Mouse (Mus musculus): ENCODE data around the gene Mettl14. TPM values are rescaled to one million over a fixed set of nuclear protein-coding genes. Genes with fewer than 3 reads are reported as not detected.

Gene Mettl14
- polyA plus RNA-seq (2014; fragmentation: Nextera tagmentation; extraction: Ambion mirVana), result 17.3 and 23.9 TPM in 2 replicates

DNA sequence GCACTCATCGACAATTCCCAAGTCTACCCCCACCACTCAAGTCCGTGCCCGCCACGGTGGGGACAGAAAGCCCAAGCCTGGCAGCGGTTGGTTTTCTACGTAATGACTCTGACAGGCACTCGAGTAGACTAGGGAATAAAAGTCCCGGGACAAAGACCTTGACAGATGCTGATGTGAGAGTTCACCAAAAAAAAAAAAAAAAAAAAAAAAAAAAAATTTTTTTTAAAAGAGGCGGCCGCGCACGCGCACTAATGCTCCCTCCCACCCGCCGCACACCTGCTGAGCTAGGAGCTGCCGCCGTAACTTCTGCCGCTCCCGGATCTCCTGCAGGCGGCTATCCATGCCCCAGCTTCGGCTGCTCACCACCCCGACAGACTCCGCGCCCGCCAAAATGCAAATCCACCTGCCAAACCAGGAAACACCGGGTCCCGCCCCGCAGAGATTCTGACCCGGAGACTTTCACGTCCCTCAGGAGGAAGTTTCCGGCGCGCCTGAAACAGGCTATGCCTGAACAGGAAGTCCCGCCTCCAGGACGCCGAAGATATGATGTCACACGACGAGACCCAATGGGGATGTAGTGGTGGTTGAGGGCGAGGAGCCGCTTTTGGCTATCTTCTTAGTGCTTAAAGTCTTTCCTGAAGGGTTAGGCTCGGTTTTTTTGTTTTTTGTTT lies at the start of gene Mettl14:
Gene Mettl14, minus strand, starts transcription at position 623 of the 671 bp plus-strand sequence.
- H3K27ac ChIP-seq (ENCODE audit: low read depth, low read length), result peak within 1 kb of the TSS; percentile 90
- H3K9ac ChIP-seq (ENCODE audit: low read depth, low read length), result peak within 1 kb of the TSS; percentile 72
- peak within 1 kb of the TSS; percentile 64 for H3K4me2 ChIP-seq (replicated peaks; ENCODE audit: low read depth, low read length)
- no peaks in the 10 kb centered on the region for H3K9me3 ChIP-seq (ENCODE audit: control insufficient read depth, low read length)
- WGBS, result under 1% methylated on average over 41 of the region's 41 CpGs
- H3K36me3 ChIP-seq (ENCODE audit: control insufficient read depth, insufficient read depth, low read length), result peaks cover 4% of the 10 kb centered on the region; the same call in 1 of the 2 replicates
- peak; percentile 99 for ATAC-seq (ENCODE audit: low FRiP score, low TSS enrichment)
- peak within 1 kb of the TSS; percentile 70 for H3K4me3 ChIP-seq (ENCODE audit: low read length)
- H3K27me3 ChIP-seq (ENCODE audit: control insufficient read depth, insufficient read depth, low read length), result no peaks in the 10 kb centered on the region
- peaks cover 11% of the 10 kb centered on the region; the same call in 1 of the 2 replicates for H3K4me1 ChIP-seq (ENCODE audit: control insufficient read depth, insufficient read depth, low read length)

DNA sequence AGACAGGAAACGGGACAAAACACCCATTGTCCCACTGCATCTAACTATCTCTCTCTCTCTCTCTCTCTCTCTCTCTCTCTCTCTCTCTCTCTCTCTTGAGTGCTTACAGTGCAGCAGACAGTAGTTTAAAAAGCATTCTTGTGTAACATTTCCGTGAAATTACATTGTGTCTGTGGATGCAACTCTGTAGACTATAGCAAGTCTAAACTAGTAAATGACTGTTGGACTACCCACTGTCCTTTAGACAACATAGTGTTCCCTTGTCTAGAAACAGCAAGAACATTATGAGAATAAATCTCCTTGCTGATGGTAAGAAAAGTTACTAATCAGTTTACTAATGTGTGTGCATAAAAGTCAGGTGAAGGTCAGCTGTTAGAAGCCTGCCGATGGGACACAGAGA lies 47.5 kb upstream of the Mettl14 start:
- WGBS, result 81% methylated on average over 3 of the region's 3 CpGs
- no peak overlapping the region for H3K27ac ChIP-seq (ENCODE audit: low read depth, low read length)
- H3K27me3 ChIP-seq (ENCODE audit: control insufficient read depth, insufficient read depth, low read length), result no peaks in the 10 kb centered on the region
- no peak overlapping the region for H3K4me3 ChIP-seq (ENCODE audit: low read length)
- H3K36me3 ChIP-seq (ENCODE audit: control insufficient read depth, insufficient read depth, low read length), result no peaks in the 10 kb centered on the region
- no peak overlapping the region for H3K9ac ChIP-seq (ENCODE audit: low read depth, low read length)
- no peaks in the 10 kb centered on the region for H3K9me3 ChIP-seq (ENCODE audit: control insufficient read depth, low read length)
- no peaks in the 10 kb centered on the region for H3K4me1 ChIP-seq (ENCODE audit: control insufficient read depth, insufficient read depth, low read length)
- no peak for ATAC-seq (ENCODE audit: low FRiP score, low TSS enrichment)
- H3K4me2 ChIP-seq (replicated peaks; ENCODE audit: low read depth, low read length), result no peak overlapping the region

DNA sequence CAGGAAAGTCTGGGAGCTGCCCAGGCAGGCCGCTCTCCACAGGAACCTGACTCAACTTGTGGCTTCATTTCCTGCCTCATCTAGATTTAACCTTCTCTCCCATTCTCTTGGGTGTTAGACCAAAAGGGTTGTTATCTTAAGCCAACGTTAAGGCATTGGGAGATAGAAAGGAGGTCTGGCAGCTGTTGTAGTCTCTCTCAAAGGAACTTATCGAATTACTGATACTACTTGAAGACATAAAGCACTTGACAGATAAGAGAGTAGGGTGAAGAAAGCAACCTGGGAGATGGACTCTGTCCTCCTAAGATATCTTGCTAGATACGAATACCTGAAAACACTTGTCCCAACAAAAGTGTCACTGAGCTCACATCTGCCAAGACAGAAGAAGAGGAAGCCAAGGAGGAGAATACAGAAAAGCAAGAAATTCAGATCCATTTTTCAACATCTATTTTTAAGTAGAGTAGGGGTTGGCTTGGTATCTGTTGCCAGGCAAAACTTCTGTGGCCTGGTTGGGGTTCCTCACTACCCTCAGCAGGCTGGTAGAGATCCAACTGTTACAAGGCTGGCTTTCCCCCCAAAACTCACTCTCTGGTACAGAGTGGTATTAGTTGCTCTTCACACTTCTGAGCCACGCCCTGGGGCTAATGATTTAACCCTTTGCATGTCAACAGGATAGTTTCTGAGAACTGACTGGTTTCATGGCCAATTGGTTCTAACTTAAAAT lies 46.2 kb upstream of the Mettl14 start:
- Histone ChIP-seq H3K27ac (ENCODE audit: low read depth, low read length) (no peak overlapping the region), H3K9ac (ENCODE audit: low read depth, low read length) (no peak overlapping the region), H3K27me3 (ENCODE audit: control insufficient read depth, insufficient read depth, low read length) (no peaks in the 10 kb centered on the region), H3K9me3 (ENCODE audit: control insufficient read depth, low read length) (no peaks in the 10 kb centered on the region), H3K36me3 (ENCODE audit: control insufficient read depth, insufficient read depth, low read length) (no peaks in the 10 kb centered on the region), H3K4me3 (ENCODE audit: low read length) (no peak overlapping the region), H3K4me1 (ENCODE audit: control insufficient read depth, insufficient read depth, low read length) (no peaks in the 10 kb centered on the region), H3K4me2 (replicated peaks; ENCODE audit: low read depth, low read length) (no peak overlapping the region)
- WGBS, result 62% methylated on average over 5 of the region's 5 CpGs
- ATAC-seq (ENCODE audit: low FRiP score, low TSS enrichment), result no peak

DNA sequence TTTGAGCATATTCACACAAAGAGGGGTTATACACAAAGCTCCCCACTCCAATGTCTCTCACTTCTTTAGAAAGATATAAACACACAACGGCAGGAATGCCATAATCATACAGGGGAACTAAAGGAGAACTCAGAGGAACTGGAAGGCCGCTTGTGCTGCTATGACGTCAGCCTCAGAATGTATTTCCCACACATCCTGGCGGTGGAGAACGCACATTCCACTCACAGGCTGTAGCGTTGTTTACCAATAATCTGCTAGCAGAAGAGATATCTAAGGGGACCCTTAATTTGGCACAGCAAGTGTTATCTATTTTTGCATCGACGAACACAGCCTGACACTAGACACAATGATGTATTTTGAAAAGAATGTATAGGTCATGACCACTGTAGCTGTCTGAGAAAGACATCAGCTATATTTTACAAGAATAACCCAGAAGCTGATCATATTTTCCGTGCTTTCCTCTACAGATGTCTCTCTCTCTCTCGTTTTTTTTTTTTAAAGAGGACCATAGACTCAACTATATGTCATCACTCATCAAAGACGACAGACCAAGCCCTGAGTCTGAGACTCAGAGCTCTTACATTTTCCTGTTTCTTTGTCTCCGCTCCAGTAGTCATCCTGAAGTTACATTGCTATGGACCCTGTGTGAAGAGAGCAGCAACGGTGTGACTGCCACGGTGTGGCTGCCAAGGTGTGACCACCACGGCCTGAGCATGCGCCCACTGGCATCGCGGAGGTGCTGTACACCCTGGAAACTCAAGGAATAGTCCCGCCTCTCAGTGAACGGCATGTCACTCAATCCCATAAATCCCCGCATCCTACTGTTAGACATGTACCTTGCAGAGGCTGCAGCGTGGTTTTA lies 43.9 kb upstream of the Mettl14 start:
- no peak overlapping the region for H3K27ac ChIP-seq (ENCODE audit: low read depth, low read length)
- no peak overlapping the region for H3K4me3 ChIP-seq (ENCODE audit: low read length)
- no peaks in the 10 kb centered on the region for H3K9me3 ChIP-seq (ENCODE audit: control insufficient read depth, low read length)
- H3K36me3 ChIP-seq (ENCODE audit: control insufficient read depth, insufficient read depth, low read length), result no peaks in the 10 kb centered on the region
- H3K27me3 ChIP-seq (ENCODE audit: control insufficient read depth, insufficient read depth, low read length), result no peaks in the 10 kb centered on the region
- H3K4me2 ChIP-seq (replicated peaks; ENCODE audit: low read depth, low read length), result no peak overlapping the region
- WGBS, result 74% methylated on average over 22 of the region's 22 CpGs
- ATAC-seq (ENCODE audit: low FRiP score, low TSS enrichment), result no peak; the same call in 1 of the 2 replicates
- H3K4me1 ChIP-seq (ENCODE audit: control insufficient read depth, insufficient read depth, low read length), result no peaks in the 10 kb centered on the region
- H3K9ac ChIP-seq (ENCODE audit: low read depth, low read length), result no peak overlapping the region

DNA sequence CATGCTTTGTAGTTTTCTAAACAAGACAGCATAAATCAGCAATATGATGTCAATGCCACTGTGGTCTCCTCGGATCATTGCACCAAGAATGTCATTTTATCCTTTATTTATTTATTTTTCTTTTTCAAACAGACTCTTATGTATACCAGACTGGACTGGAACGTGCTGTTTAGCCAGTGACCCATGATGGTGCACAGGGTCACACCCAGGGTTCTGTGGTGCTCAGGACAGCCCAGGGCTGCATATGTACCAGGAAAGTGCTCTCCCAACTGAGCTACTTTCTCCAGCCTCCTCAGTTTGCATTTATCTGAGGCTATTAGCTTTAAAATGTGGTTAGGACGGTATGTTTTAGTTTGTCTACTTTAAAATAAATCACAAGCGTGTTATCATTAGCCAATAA lies 42.1 kb upstream of the Mettl14 start:
- Histone ChIP-seq H3K4me2 (replicated peaks; ENCODE audit: low read depth, low read length) (no peak overlapping the region), H3K9me3 (ENCODE audit: control insufficient read depth, low read length) (no peaks in the 10 kb centered on the region), H3K27me3 (ENCODE audit: control insufficient read depth, insufficient read depth, low read length) (no peaks in the 10 kb centered on the region), H3K27ac (ENCODE audit: low read depth, low read length) (no peak overlapping the region), H3K36me3 (ENCODE audit: control insufficient read depth, insufficient read depth, low read length) (no peaks in the 10 kb centered on the region), H3K4me1 (ENCODE audit: control insufficient read depth, insufficient read depth, low read length) (no peaks in the 10 kb centered on the region), H3K9ac (ENCODE audit: low read depth, low read length) (no peak overlapping the region), H3K4me3 (ENCODE audit: low read length) (no peak overlapping the region)
- WGBS, result 55% methylated on average over 4 of the region's 4 CpGs
- no peak for ATAC-seq (ENCODE audit: low FRiP score, low TSS enrichment)

DNA sequence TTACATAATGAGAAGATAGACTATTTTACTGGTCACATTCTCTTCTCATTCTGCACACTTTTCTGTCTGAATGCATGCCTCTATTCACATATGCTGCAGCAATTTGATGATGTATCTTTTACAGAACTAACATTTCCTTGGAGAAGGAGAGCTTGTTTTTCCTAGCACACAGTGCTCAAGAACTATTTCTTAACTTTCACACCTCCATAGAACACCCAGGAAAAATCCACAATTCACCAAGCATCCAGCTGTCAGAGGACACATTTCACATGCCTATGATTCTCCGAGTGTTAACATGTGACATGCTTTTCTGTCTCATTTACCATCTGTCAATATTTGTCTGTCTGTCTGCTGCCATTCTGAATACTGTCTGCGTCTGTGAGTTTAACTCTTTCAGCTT lies 39.7 kb upstream of the Mettl14 start:
- no peak for ATAC-seq (ENCODE audit: low FRiP score, low TSS enrichment)
- Histone ChIP-seq H3K27ac (ENCODE audit: low read depth, low read length) (no peak overlapping the region), H3K9me3 (ENCODE audit: control insufficient read depth, low read length) (no peaks in the 10 kb centered on the region), H3K4me2 (replicated peaks; ENCODE audit: low read depth, low read length) (no peak overlapping the region), H3K4me3 (ENCODE audit: low read length) (no peak overlapping the region), H3K9ac (ENCODE audit: low read depth, low read length) (no peak overlapping the region), H3K27me3 (ENCODE audit: control insufficient read depth, insufficient read depth, low read length) (no peaks in the 10 kb centered on the region), H3K4me1 (ENCODE audit: control insufficient read depth, insufficient read depth, low read length) (no peaks in the 10 kb centered on the region), H3K36me3 (ENCODE audit: control insufficient read depth, insufficient read depth, low read length) (no peaks in the 10 kb centered on the region)
- WGBS, result 63% methylated on average over 2 of the region's 2 CpGs

DNA sequence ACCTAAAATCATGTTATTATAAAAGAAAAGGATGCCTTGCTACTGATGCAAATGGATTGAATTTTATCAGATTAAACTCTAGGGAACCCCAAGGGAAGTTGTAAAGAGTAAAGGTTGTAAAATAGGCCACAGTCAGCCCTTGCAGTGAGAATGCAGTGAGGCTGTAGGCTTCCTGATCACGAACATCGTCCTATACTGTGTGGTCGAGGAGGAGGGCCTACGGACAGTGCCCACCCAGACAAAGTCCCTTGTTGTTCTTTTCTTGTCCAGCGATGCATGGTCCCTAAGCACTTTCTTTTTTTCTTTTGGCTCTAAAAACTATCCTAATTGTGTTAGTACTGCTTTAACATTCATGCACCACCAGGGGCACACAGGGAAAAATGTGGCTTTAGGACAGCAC lies 27.3 kb upstream of the Mettl14 start:
- H3K4me2 ChIP-seq (replicated peaks; ENCODE audit: low read depth, low read length), result no peak overlapping the region
- no peaks in the 10 kb centered on the region for H3K36me3 ChIP-seq (ENCODE audit: control insufficient read depth, insufficient read depth, low read length)
- no peak overlapping the region for H3K4me3 ChIP-seq (ENCODE audit: low read length)
- ATAC-seq (ENCODE audit: low FRiP score, low TSS enrichment), result no peak; the same call in 1 of the 2 replicates
- peaks cover 4% of the 10 kb centered on the region; the same call in 1 of the 2 replicates for H3K9me3 ChIP-seq (ENCODE audit: control insufficient read depth, low read length)
- 55% methylated on average over 5 of the region's 5 CpGs for WGBS
- H3K4me1 ChIP-seq (ENCODE audit: control insufficient read depth, insufficient read depth, low read length), result no peaks in the 10 kb centered on the region
- no peak overlapping the region for H3K27ac ChIP-seq (ENCODE audit: low read depth, low read length)
- H3K27me3 ChIP-seq (ENCODE audit: control insufficient read depth, insufficient read depth, low read length), result no peaks in the 10 kb centered on the region
- H3K9ac ChIP-seq (ENCODE audit: low read depth, low read length), result no peak overlapping the region

DNA sequence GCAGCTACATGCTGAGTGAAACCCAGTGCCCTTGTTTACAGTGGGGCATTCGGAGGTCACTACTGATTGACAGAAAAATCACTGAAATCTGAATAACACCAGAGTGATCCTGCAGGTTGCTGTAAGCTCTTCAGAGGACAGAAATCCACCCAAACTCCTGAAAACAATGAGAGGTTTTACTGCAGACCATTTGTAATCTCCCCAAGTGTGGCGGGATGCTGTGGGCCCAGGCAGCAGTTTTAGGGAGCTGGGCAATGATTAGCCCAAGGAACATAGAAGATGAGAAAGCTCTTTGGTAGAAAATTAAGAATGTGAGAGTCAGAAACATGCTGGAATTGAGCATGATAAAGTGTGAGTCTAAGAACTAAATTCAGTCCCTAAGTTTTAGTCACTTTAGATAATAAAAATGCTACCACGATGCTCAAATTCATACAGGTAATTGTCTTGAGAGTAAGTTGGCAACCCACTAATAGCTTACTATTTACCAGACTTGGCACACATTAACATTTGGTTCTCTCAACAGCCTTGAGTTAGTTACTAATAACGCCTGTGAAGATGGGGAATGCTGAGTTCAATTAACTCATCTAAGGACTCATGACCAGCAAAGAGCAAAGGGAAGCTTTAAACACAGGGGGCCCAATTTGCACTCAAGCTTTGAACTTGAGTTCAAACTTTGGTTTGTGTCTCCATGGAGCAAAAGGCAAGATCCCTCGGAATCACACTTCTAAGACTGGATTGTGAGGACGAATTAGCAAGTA lies 26.1 kb upstream of the Mettl14 start:
- no peak overlapping the region for H3K4me2 ChIP-seq (replicated peaks; ENCODE audit: low read depth, low read length)
- no peak overlapping the region for H3K4me3 ChIP-seq (ENCODE audit: low read length)
- H3K9me3 ChIP-seq (ENCODE audit: control insufficient read depth, low read length), result peaks cover 4% of the 10 kb centered on the region; the same call in 1 of the 2 replicates
- peak; percentile 57; the same call in 1 of the 2 replicates for ATAC-seq (ENCODE audit: low FRiP score, low TSS enrichment)
- peak overlapping the region; percentile 71; the same call in 1 of the 2 replicates for H3K27ac ChIP-seq (ENCODE audit: low read depth, low read length)
- H3K9ac ChIP-seq (ENCODE audit: low read depth, low read length), result no peak overlapping the region
- no peaks in the 10 kb centered on the region for H3K4me1 ChIP-seq (ENCODE audit: control insufficient read depth, insufficient read depth, low read length)
- 67% methylated on average over 6 of the region's 6 CpGs for WGBS
- H3K27me3 ChIP-seq (ENCODE audit: control insufficient read depth, insufficient read depth, low read length), result no peaks in the 10 kb centered on the region
- no peaks in the 10 kb centered on the region for H3K36me3 ChIP-seq (ENCODE audit: control insufficient read depth, insufficient read depth, low read length)
